Mouse (Mus musculus): ENCODE data around the gene Gm27021. TPM values are rescaled to one million over a fixed set of nuclear protein-coding genes. Genes with fewer than 3 reads are reported as not detected.

The Gm27021 gene
- polyA plus RNA-seq (2012; rRNA removed) = 3.1 and 3.3 TPM in 2 replicates

DNA sequence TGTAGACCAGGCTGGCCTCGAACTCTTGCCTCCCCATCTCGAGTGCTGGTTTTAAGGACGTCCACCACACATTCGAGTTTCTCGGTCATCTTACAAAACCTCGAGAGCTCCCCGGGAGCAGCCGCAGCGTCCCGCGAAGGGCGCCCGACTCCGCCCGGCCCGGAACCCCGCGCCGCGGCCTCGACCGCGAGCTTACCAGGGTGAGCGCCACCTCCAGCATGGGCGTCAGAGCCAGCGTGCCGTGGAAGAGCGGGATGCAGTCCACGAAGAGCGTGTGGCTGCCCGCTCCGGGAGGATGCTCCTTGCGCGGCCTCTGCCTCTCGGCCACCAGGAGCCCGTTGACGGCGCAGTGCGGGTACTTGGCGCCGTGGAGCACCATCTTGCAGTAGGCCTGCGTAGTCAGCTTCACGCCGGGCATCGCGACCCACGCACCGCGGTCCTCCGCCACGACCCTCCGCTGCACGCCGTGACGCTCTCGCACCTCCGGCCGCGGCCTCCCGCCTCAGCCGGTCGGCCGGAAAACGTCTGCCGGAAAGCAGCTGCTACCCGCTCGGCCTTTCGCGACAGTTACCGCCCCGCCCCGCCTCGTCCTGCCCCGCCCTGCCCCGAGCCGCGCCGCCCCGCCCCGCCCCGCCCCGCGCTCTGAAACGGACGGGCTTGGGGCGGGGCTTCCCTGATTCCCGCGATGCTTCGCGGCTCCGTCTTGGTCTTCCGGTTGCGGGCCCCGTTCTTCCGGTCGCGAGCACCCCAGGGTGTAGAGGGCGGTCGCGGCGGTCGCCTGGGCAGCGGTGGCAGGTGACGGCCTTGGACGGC is at the start of gene Gm27021, which contains the start of gene Cox4i1:
TSS of gene Gm27021 (minus strand) at position 519 of the 813 bp plus-strand sequence.
TSS of gene Cox4i1 (plus strand) at position 662 of the 813 bp plus-strand sequence.
- peak; percentile 98 for DNase-seq (ENCODE audit: low read depth)

DNA sequence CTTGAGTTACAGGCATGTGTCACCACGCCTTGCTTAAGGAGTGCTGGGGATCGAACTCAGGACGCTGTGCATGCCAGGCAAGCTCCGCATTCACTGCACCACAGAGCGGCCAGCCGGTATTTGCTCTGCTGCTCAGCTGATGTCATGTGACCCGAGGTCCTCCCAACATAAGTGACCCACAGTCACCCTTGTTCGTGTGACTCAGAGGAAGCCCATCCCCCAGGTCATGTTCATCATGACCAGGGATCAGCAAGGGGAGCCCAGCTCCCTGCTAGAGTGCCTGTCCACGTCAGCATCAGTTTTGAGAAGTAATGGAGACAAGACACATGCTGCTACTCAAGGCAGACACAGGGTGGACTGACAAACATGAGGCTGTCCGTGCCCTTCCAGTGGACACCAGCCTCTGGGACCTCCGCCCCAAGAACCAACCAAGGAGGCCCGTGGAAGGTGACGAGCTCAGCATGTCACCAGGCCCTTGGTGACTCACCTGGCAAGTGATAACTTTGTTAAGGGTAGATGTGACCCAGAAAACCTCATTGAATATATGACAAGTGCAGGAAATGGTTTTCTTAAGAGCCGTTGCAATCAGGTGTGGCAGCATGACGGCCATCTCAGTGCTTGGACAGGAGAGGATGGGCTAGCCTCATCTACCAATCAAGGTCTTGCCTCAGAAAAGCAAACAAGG is 48.3 kb upstream of the Gm27021 start:
- no peak for TF ChIP-seq CTCF (IDR thresholded peaks at IDR 0.05; ENCODE audit: borderline replicate concordance, extremely low read depth, insufficient read depth, insufficient read length)
- TF ChIP-seq POLR2A (IDR thresholded peaks at IDR 0.05; ENCODE audit: borderline replicate concordance, extremely low read depth, insufficient read depth, insufficient read length, poor library complexity, severe bottlenecking) = no peak
- DNase-seq (ENCODE audit: low read depth) = no peak

More for the DNA sequence above, at the start of gene Gm27021, which contains the start of gene Cox4i1:
- no peak for TF ChIP-seq CTCF (IDR thresholded peaks at IDR 0.05; ENCODE audit: borderline replicate concordance, extremely low read depth, insufficient read depth, insufficient read length)
- TF ChIP-seq POLR2A (IDR thresholded peaks at IDR 0.05; ENCODE audit: borderline replicate concordance, extremely low read depth, insufficient read depth, insufficient read length, poor library complexity, severe bottlenecking) = peak; percentile 96

DNA sequence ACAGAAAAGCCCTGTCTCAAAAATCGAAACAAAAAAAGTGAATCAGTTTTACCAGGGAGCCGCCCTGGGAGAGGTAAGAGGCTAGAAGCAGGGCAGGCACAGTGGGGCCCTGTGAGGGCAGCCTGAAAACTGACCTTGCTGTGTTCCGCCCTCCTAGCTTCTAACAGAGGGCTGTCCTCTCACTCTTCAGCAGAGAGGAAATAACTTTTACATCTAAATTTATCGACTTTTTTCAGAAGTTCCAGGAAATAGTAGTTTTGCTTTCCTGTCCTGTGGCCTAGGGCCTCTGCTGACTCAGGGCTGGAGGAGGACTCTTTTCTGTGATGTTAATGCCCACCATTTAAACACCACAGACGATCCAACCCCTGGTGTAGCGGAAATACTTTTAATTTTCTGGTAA is 47.3 kb upstream of the Gm27021 start:
- DNase-seq (ENCODE audit: low read depth) = no peak
- TF ChIP-seq CTCF (IDR thresholded peaks at IDR 0.05; ENCODE audit: borderline replicate concordance, extremely low read depth, insufficient read depth, insufficient read length) (no peak), POLR2A (IDR thresholded peaks at IDR 0.05; ENCODE audit: borderline replicate concordance, extremely low read depth, insufficient read depth, insufficient read length, poor library complexity, severe bottlenecking) (no peak)

DNA sequence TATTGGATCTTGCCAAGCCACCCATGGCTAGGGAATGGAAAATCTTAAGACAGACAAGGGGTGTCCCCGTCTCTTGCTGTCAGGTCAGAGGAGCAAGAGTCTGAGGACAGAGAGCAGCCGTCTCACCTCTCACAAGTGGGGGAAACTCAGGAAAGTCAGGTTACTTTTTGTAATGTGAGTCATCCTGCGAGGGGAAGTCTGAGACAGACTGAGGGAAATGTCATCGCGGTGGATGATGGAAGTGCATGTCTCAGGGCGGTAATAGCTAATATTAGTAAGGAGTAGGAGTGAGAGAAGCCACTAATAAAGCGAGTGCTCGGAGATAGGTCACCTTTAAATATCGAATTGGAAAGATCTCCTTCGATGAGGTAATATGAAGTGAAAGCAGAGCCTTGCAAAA is 41.3 kb upstream of the Gm27021 start:
- TF ChIP-seq POLR2A (IDR thresholded peaks at IDR 0.05; ENCODE audit: borderline replicate concordance, extremely low read depth, insufficient read depth, insufficient read length, poor library complexity, severe bottlenecking) = no peak
- TF ChIP-seq CTCF (IDR thresholded peaks at IDR 0.05; ENCODE audit: borderline replicate concordance, extremely low read depth, insufficient read depth, insufficient read length) = no peak
- DNase-seq (ENCODE audit: low read depth) = no peak

DNA sequence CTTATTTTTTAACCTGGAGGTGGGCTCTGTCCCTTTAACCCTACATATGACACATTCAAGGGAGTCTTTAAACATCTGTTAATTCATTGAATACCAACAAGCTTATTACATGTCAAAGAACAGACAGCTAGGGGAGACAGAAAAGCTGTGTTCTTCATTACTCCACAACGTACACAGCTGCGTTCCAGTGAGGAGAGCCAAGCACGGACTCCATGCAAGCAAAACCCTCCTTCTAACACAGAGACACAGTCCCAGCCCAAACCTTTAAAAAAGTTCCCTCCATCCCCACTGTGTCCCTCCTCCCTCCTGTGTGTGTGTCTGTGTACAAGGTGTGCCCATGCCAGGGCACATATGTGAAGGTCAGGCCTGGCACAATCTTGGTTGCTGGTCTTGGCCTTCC is 38.3 kb upstream of the Gm27021 start:
- no peak for DNase-seq (ENCODE audit: low read depth)
- TF ChIP-seq CTCF (IDR thresholded peaks at IDR 0.05; ENCODE audit: borderline replicate concordance, extremely low read depth, insufficient read depth, insufficient read length) (no peak), POLR2A (IDR thresholded peaks at IDR 0.05; ENCODE audit: borderline replicate concordance, extremely low read depth, insufficient read depth, insufficient read length, poor library complexity, severe bottlenecking) (no peak)

DNA sequence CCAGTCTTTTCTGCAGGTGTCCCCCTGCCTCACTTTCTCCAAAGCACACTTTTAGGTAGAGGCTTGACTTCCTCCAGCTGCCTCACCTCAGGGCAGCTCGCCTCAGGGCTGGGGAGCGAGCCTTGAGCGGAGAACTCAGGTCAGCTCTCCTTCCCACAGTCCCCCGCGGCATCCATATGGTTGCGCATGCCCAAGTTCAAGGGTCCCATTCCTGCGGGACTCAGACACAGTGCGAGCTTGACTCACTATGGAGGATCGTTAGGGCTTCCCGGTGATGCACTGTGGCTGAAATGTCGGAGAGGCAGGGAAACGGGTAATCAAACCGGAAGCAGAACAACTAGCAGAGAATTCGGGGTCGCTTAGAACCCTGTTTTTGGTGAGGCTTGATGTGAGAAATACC is 37.3 kb upstream of the Gm27021 start:
- TF ChIP-seq CTCF (IDR thresholded peaks at IDR 0.05; ENCODE audit: borderline replicate concordance, extremely low read depth, insufficient read depth, insufficient read length) = no peak
- no peak for TF ChIP-seq POLR2A (IDR thresholded peaks at IDR 0.05; ENCODE audit: borderline replicate concordance, extremely low read depth, insufficient read depth, insufficient read length, poor library complexity, severe bottlenecking)
- DNase-seq (ENCODE audit: low read depth) = no peak

DNA sequence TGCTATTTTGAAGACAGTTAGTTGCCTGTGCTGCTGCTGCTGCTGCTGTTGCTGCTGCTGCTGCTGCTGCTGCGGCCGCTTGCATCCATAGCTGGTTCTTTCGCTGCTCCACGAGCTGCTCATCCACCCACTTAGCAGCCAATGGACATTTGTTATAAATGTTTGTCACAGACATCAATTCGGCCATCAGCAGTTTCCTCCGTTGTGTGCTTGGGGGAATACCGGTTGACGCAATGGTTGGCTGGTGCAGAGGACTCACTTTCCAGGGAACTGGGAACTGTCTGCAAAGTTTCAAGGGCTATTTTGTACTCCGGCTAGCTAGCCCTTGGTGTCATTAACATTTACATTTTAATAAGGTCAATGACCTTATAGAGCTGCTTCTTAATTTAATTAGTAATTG is 36.3 kb upstream of the Gm27021 start:
- no peak for TF ChIP-seq POLR2A (IDR thresholded peaks at IDR 0.05; ENCODE audit: borderline replicate concordance, extremely low read depth, insufficient read depth, insufficient read length, poor library complexity, severe bottlenecking)
- TF ChIP-seq CTCF (IDR thresholded peaks at IDR 0.05; ENCODE audit: borderline replicate concordance, extremely low read depth, insufficient read depth, insufficient read length) = no peak
- no peak for DNase-seq (ENCODE audit: low read depth)

DNA sequence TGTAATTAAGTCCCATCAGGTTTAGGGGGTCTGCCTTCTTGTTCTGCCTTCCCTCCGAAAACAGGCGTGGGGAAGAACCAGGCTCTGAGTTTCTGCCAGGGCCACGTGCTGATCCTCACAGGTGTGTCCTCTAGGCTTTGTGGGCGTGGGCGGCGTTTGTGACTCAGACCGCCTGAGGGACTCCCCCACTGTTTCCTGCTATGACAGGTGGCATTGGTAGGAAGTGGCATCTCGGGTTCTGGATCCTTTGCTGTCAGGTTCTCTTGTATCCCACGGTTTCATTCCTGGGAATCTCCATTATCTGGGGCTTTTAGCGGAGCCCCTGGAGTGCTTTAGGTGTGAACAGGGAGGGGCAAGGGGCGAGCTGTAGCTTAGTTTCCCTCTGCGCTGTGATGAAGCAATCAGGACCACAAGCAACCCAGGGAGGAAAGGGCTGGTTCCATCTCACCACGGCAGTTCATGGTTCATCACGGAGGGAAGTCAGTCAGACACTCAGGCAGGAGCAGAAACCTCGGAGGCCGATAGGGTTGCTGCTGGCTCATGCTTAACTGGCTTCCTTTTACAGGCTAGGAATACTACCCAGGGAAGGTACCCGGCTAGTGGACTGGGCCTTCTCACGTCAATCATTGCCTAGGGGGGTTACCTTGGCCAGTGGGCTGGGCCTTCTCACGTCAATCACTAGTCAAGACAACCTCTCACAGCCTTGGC is 34.0 kb upstream of the Gm27021 start:
- DNase-seq (ENCODE audit: low read depth) = no peak
- TF ChIP-seq CTCF (IDR thresholded peaks at IDR 0.05; ENCODE audit: borderline replicate concordance, extremely low read depth, insufficient read depth, insufficient read length) (no peak), POLR2A (IDR thresholded peaks at IDR 0.05; ENCODE audit: borderline replicate concordance, extremely low read depth, insufficient read depth, insufficient read length, poor library complexity, severe bottlenecking) (no peak)

DNA sequence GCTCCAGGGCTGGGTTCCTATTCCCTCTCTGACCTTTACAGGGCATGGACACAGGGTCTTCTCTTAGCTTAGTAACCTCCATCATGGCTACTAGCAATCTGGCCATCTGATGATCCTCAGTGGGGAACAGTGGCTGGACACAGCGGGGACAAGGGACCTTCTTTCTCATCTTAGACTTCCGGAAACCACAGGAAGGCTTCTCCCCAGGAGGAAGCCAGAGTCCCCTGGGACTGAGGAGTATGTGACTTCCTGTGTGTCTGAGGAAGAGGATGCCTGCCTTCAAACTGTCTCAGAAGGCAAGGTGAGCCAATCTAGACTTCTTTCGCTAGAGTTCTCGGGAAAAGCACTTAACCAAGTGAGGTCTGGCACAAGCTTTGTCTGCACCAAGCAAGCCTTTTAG is 32.2 kb upstream of the Gm27021 start:
- no peak for DNase-seq (ENCODE audit: low read depth)
- TF ChIP-seq CTCF (IDR thresholded peaks at IDR 0.05; ENCODE audit: borderline replicate concordance, extremely low read depth, insufficient read depth, insufficient read length) (no peak), POLR2A (IDR thresholded peaks at IDR 0.05; ENCODE audit: borderline replicate concordance, extremely low read depth, insufficient read depth, insufficient read length, poor library complexity, severe bottlenecking) (no peak)

DNA sequence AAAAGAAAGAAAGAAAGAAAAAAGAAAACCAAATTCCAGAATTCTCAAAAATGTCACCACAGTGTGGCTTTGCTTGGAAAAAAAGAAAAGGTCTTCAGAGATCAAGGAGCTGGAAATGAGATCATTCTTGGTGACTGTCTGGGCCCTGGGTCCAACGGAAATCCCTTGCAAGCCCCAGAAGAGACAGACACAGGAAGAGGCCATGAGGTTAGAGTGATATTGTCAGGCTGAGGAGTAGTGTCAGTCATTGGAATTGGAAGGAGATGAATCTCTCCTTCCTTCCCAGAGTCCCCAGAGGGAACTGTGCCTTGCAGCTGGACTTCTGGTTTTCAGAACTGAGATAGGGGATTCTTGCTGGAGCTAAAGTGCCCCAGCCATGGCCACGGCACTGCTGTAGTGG is 31.7 kb upstream of the Gm27021 start:
- no peak for DNase-seq (ENCODE audit: low read depth)
- TF ChIP-seq POLR2A (IDR thresholded peaks at IDR 0.05; ENCODE audit: borderline replicate concordance, extremely low read depth, insufficient read depth, insufficient read length, poor library complexity, severe bottlenecking) (no peak), CTCF (IDR thresholded peaks at IDR 0.05; ENCODE audit: borderline replicate concordance, extremely low read depth, insufficient read depth, insufficient read length) (no peak)

DNA sequence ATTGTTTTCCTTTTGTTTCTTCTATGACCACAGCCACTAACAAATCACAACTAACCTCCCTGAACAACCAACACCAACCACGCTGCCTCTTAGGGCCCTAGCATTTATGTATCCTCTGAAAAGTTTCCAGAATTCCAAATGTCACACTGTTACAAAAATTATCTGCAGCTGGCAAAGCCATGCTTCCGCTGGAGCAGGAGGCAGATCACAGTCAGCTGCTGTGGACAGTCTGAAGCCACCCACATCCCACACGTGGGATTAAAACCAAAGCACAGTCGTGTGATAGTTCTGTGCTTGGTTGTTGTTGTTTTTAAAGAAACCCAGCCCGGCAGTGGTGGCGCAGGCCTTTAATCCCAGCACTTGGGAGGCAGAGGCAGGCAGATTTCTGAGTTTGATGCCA is 31.2 kb upstream of the Gm27021 start:
- no peak for DNase-seq (ENCODE audit: low read depth)
- TF ChIP-seq POLR2A (IDR thresholded peaks at IDR 0.05; ENCODE audit: borderline replicate concordance, extremely low read depth, insufficient read depth, insufficient read length, poor library complexity, severe bottlenecking) (no peak), CTCF (IDR thresholded peaks at IDR 0.05; ENCODE audit: borderline replicate concordance, extremely low read depth, insufficient read depth, insufficient read length) (no peak)
